8 mouse cellular contexts compared by ENCODE assay signal in the genomic region with DNA sequence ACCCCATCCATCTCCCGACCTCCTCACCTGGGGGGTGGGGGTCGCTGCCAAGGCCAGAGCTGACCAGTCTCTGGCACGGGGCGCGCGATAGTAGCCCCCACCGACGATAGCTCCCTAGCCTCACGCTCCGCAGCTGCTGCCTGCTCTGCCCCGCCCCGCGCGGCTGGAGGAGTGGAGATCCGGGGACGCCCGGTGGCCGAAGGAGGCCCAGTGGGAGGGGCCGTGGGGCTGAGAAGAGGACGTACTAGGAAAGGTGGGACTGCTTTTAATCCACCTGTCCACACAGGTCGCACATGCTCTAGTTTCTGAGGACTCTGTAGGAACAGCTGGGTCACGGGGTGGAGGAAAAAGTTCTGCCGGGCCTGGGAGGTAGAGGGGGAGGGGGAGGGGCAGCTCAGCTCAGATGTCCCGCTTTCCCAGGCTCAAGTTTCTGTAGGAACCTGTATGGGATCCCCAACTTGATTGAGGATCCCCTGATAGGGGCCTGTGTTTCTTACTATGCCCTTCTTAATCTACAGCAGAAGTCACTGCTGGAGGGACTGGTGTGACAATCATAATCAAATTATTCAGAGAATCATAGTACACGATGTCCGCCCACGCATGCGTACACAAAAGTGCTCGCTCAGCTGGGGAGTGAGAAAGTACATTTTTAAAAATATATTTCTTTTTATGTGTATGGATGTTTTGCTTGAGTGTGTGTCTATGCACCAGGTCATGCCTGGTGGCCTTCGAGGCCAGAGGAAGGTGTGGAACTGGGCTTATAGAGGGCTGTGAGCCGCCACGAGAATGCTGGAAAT. TPM values are rescaled to one million over a fixed set of nuclear protein-coding genes. Genes with fewer than 3 reads are reported as not detected.
DNase-seq lines count a peak whose midpoint lies in the region; ATAC-seq and TF ChIP-seq lines count a peak whose summit lies in the region.

A gene (minus strand): TSS at position 161 of the 797 bp plus-strand sequence.

- TF ChIP-seq EP300 in MEL (IDR thresholded peaks at IDR 0.05; ENCODE audit: low read depth in 1 of 2, low read length in 2 of 2) = no peak

- TF ChIP-seq CTCF in MEL (IDR thresholded peaks at IDR 0.05 in 2 of 3, conservative IDR thresholded peaks at IDR 0.05 in 1 of 3; ENCODE audit: control insufficient read depth in 1 of 3, insufficient read depth in 1 of 3, low read depth in 2 of 3, low read length in 3 of 3, poor library complexity in 1 of 3, severe bottlenecking in 1 of 3) = no peak
- no peak for TF ChIP-seq CTCF in lung, embryonic 14.5 days (IDR thresholded peaks at IDR 0.05; ENCODE audit: low read depth)

- 0 out of 2 replicates have a peak, but pooled peaks have one; percentile 19 for ATAC-seq in forebrain, embryonic 11.5 days (replicated peaks; ENCODE audit: low FRiP score)
- ATAC-seq in lung, embryonic 14.5 days (ENCODE audit: insufficient read depth) = peak; percentile 35; the same call in 1 of the 2 replicates
- no peak for ATAC-seq in neural tube, embryonic 15.5 days (ENCODE audit: low FRiP score)

- TF ChIP-seq POLR2A in MEL (IDR thresholded peaks at IDR 0.05; ENCODE audit: control insufficient read depth in 1 of 2, insufficient read depth in 1 of 2, low read depth in 1 of 2, low read length in 2 of 2, poor library complexity in 1 of 2) = no peak

- H3K4me1 ChIP-seq in MEL (ENCODE audit: control insufficient read depth in 1 of 2, insufficient read depth in 2 of 2, low read length in 2 of 2) = peaks cover 19 to 28% of the 10 kb centered on the region in 2 experiments
- H3K4me1 ChIP-seq in forebrain, embryonic 11.5 days (replicated peaks; ENCODE audit: control insufficient read depth, insufficient read depth, low read length) = peaks cover 18% of the 10 kb centered on the region
- peaks cover 22% of the 10 kb centered on the region for H3K4me1 ChIP-seq in lung, embryonic 14.5 days (ENCODE audit: insufficient read depth)
- peaks cover 36% of the 10 kb centered on the region for H3K4me1 ChIP-seq in neural tube, embryonic 15.5 days

- H3K4me3 ChIP-seq in MEL (ENCODE audit: control insufficient read depth in 1 of 2, insufficient read depth in 1 of 2, low read depth in 2 of 2, low read length in 2 of 2) = no peak within 1 kb of the TSS
- H3K4me3 ChIP-seq in forebrain, embryonic 11.5 days (ENCODE audit: low read depth, low read length) = peak within 1 kb of the TSS; percentile 33
- peak within 1 kb of the TSS; percentile 28 for H3K4me3 ChIP-seq in lung, embryonic 14.5 days (ENCODE audit: low read depth, low read length)
- peak within 1 kb of the TSS; percentile 25 for H3K4me3 ChIP-seq in neural tube, embryonic 15.5 days (replicated peaks)

- no peak within 1 kb of the TSS for H3K9ac ChIP-seq in MEL (ENCODE audit: control insufficient read depth, low read depth, low read length, poor library complexity, severe bottlenecking)
- H3K9ac ChIP-seq in forebrain, embryonic 11.5 days (ENCODE audit: low read length) = peak within 1 kb of the TSS; percentile 48
- H3K9ac ChIP-seq in lung, embryonic 14.5 days = peak within 1 kb of the TSS; percentile 24
- H3K9ac ChIP-seq in neural tube, embryonic 15.5 days (replicated peaks) = peak within 1 kb of the TSS; percentile 5; the same call in 1 of the 2 replicates

- no peaks in the 10 kb centered on the region for H3K9me3 ChIP-seq in MEL (replicated peaks; ENCODE audit: insufficient read depth, low read length)
- H3K9me3 ChIP-seq in forebrain, embryonic 11.5 days (ENCODE audit: control insufficient read depth, low read length) = no peaks in the 10 kb centered on the region
- H3K9me3 ChIP-seq in lung, embryonic 14.5 days (ENCODE audit: low read depth, low read length) = no peaks in the 10 kb centered on the region
- no peaks in the 10 kb centered on the region for H3K9me3 ChIP-seq in neural tube, embryonic 15.5 days (replicated peaks)

- H3K79me2 ChIP-seq in MEL (ENCODE audit: control insufficient read depth, insufficient read depth, low read length, poor library complexity) = peaks cover 9% of the 10 kb centered on the region

- no peaks in the 10 kb centered on the region for H3K27me3 ChIP-seq in MEL (ENCODE audit: control insufficient read depth in 1 of 2, insufficient read depth in 2 of 2, low read length in 2 of 2)
- peaks cover 26% of the 10 kb centered on the region for H3K27me3 ChIP-seq in forebrain, embryonic 11.5 days (ENCODE audit: control insufficient read depth, insufficient read depth, low read length)
- H3K27me3 ChIP-seq in lung, embryonic 14.5 days (ENCODE audit: insufficient read depth, low read length) = peaks cover 19% of the 10 kb centered on the region; the same call in 1 of the 2 replicates
- H3K27me3 ChIP-seq in neural tube, embryonic 15.5 days (replicated peaks) = peaks cover 30% of the 10 kb centered on the region

- H3K4me2 ChIP-seq in forebrain, embryonic 11.5 days (ENCODE audit: low read depth, low read length, severe bottlenecking) = peak within 1 kb of the TSS; percentile 80
- peak within 1 kb of the TSS; percentile 68 for H3K4me2 ChIP-seq in lung, embryonic 14.5 days
- peak within 1 kb of the TSS; percentile 59 for H3K4me2 ChIP-seq in neural tube, embryonic 15.5 days

- peak within 1 kb of the TSS; percentile 50 for H3K27ac ChIP-seq in MEL (ENCODE audit: control insufficient read depth, low read depth, low read length)
- H3K27ac ChIP-seq in forebrain, embryonic 11.5 days (ENCODE audit: low read depth, low read length) = no peak within 1 kb of the TSS
- H3K27ac ChIP-seq in lung, embryonic 14.5 days (ENCODE audit: low read depth) = no peak within 1 kb of the TSS
- H3K27ac ChIP-seq in neural tube, embryonic 15.5 days (replicated peaks) = no peak within 1 kb of the TSS

- 14% methylated on average over 32 of the region's 32 CpGs for WGBS in forebrain, embryonic 11.5 days
- WGBS in lung, embryonic 14.5 days = 20% methylated on average over 32 of the region's 32 CpGs
- WGBS in neural tube, embryonic 15.5 days = 18% methylated on average over 32 of the region's 32 CpGs

- peaks cover 0 to 26% of the 10 kb centered on the region in 2 experiments; a peak in 2 of 4 replicates for H3K36me3 ChIP-seq in MEL (ENCODE audit: control insufficient read depth in 1 of 2, insufficient read depth in 2 of 2, low read length in 2 of 2)
- no peaks in the 10 kb centered on the region for H3K36me3 ChIP-seq in forebrain, embryonic 11.5 days (ENCODE audit: control insufficient read depth, insufficient read depth, low read length)
- no peaks in the 10 kb centered on the region for H3K36me3 ChIP-seq in lung, embryonic 14.5 days (ENCODE audit: insufficient read depth)
- H3K36me3 ChIP-seq in neural tube, embryonic 15.5 days = no peaks in the 10 kb centered on the region

- intact Hi-C loops in heart, postnatal 25 days (cut with DNase I) = loop anchor here (2.0 kb wide), 1 partner anchor 27 kb away; no protein-coding TSS in a partner anchor

- no peak for DNase-seq in MEL (ENCODE audit: low read depth, low spot score)
- DNase-seq in adrenal gland, postnatal 4 days (ENCODE audit: low spot score in 2 of 2) = no peak
- DNase-seq in forebrain, embryonic 11.5 days (ENCODE audit: low spot score) = peak; percentile 74
- DNase-seq in heart, postnatal 25 days (ENCODE audit: low spot score) = no peak
- peak; percentile 74 to 86 for DNase-seq in kidney, postnatal 36 days
- DNase-seq in lung, embryonic 14.5 days = peak; percentile 67
- no peak for DNase-seq in right cerebral cortex, adult 18-20 months

- no peak for TF ChIP-seq RAD21 in MEL (IDR thresholded peaks at IDR 0.05; ENCODE audit: low read depth, low read length)

TF ChIP-seq in MEL, 35 proteins besides CTCF, POLR2A, EP300 and RAD21:
- TF ChIP-seq SMC3 (IDR thresholded peaks at IDR 0.05; ENCODE audit: low read depth, low read length) (no peak), ETS1 (IDR thresholded peaks at IDR 0.05; ENCODE audit: low read depth, low read length) (no peak), MAFK (IDR thresholded peaks at IDR 0.05; ENCODE audit: borderline replicate concordance, low read depth, low read length) (no peak), USF1 (IDR thresholded peaks at IDR 0.05; ENCODE audit: low read depth, low read length) (no peak), MYB (IDR thresholded peaks at IDR 0.05; ENCODE audit: low read depth, low read length) (no peak), HCFC1 (IDR thresholded peaks at IDR 0.05; ENCODE audit: low read depth, low read length) (no peak), POLR2AphosphoS2 (IDR thresholded peaks at IDR 0.05; ENCODE audit: low read length) (no peak), TAL1 (IDR thresholded peaks at IDR 0.05; ENCODE audit: low read length) (no peak), ZNF384 (IDR thresholded peaks at IDR 0.05; ENCODE audit: low read depth, low read length) (no peak), NELFE (IDR thresholded peaks at IDR 0.05; ENCODE audit: low read depth, low read length) (no peak), USF2 (IDR thresholded peaks at IDR 0.05; ENCODE audit: borderline replicate concordance in 1 of 2, insufficient read depth in 1 of 2, low read depth in 1 of 2, low read length in 2 of 2) (no peak), KAT2A (conservative IDR thresholded peaks at IDR 0.05; ENCODE audit: low read depth, low read length) (no peak), BHLHE40 (IDR thresholded peaks at IDR 0.05; ENCODE audit: borderline replicate concordance, low read depth, low read length) (no peak), RCOR1 (IDR thresholded peaks at IDR 0.05; ENCODE audit: low read depth, low read length) (no peak), CHD1 (IDR thresholded peaks at IDR 0.05; ENCODE audit: low read depth, low read length) (no peak), POLR2AphosphoS5 (IDR thresholded peaks at IDR 0.05; ENCODE audit: borderline replicate concordance, low read depth, low read length) (no peak), MEF2A (IDR thresholded peaks at IDR 0.05; ENCODE audit: extremely low read depth, insufficient replicate concordance, low read depth, low read length, poor library complexity, severe bottlenecking) (no peak), MAZ (IDR thresholded peaks at IDR 0.05; ENCODE audit: low read depth, low read length) (no peak), TBP (IDR thresholded peaks at IDR 0.05; ENCODE audit: low read depth, low read length) (no peak), MYC (IDR thresholded peaks at IDR 0.05; ENCODE audit: low read depth, low read length) (no peak)

RNA-seq across cellular contexts. Expression of the gene that starts here (rescaled TPM):
- total RNA-seq in MEL (2012; rRNA removed) = 200 and 238 TPM in 2 replicates
- polyA plus RNA-seq in MEL (2012; ENCODE audit: insufficient read depth in 1 of 2, insufficient read length in 2 of 2, low read depth in 1 of 2, low replicate concordance in 2 of 2, missing spikeins in 1 of 2) = 100 to 1,000 TPM in 1 of 2 experiments, not detected in 1; 341 TPM
- total RNA-seq in adrenal gland, postnatal 4 days (2021) = 100 to 1,000 TPM; 138 to 145 TPM
- polyA plus RNA-seq in forebrain, embryonic 11.5 days (2014; fragmentation: Nextera tagmentation; extraction: Ambion mirVana) = 56.7 TPM in 2 replicates
- total RNA-seq in heart, postnatal 25 days (2021) = 10 to 100 TPM; 77.9 to 78.4 TPM
- 75.4 and 82.2 TPM in 2 replicates for polyA plus RNA-seq in lung, embryonic 14.5 days (2014; fragmentation: Nextera tagmentation; extraction: Ambion mirVana)
- 42.8 and 77.5 TPM in 2 replicates for polyA plus RNA-seq in neural tube, embryonic 15.5 days (2015; fragmentation: Nextera tagmentation; extraction: Ambion mirVana)

Comparison
In these comparisons a context has a peak if more than half of its experiments do, and no peak if none do; other contexts are left out.
1. DNase-seq: peak in forebrain, embryonic 11.5 days (single experiment), kidney, postnatal 36 days (2 of 2) and lung, embryonic 14.5 days (single experiment); none in MEL (single experiment), adrenal gland, postnatal 4 days (0 of 2), heart, postnatal 25 days (single experiment) and right cerebral cortex, adult 18-20 months (single experiment).
2. H3K4me3 ChIP-seq: peak in forebrain, embryonic 11.5 days (single experiment), lung, embryonic 14.5 days (single experiment) and neural tube, embryonic 15.5 days (single experiment); none in MEL (0 of 2).
3. Peak in every context shown above with its lines, with median percentiles within 50 percentile points of each other: H3K4me2 ChIP-seq.